Mouse (Mus musculus) B cell, adult (primary cell): Measurements from ENCODE around the gene Efhd2. TPM values are rescaled to one million over a fixed set of nuclear protein-coding genes. Genes with fewer than 3 reads are reported as not detected.

Source experiments
- total RNA-seq: library from RNA; stranded (reverse); gene quantifications from 4 replicates; pipeline ENCODE4 v1.2.4, GENCODE M21; 2023; ENCODE audit not compliant: inconsistent age

Gene Efhd2
- total RNA-seq: 29.3 to 35.3 TPM (median 32.7 TPM) in 4 replicates

DNA sequence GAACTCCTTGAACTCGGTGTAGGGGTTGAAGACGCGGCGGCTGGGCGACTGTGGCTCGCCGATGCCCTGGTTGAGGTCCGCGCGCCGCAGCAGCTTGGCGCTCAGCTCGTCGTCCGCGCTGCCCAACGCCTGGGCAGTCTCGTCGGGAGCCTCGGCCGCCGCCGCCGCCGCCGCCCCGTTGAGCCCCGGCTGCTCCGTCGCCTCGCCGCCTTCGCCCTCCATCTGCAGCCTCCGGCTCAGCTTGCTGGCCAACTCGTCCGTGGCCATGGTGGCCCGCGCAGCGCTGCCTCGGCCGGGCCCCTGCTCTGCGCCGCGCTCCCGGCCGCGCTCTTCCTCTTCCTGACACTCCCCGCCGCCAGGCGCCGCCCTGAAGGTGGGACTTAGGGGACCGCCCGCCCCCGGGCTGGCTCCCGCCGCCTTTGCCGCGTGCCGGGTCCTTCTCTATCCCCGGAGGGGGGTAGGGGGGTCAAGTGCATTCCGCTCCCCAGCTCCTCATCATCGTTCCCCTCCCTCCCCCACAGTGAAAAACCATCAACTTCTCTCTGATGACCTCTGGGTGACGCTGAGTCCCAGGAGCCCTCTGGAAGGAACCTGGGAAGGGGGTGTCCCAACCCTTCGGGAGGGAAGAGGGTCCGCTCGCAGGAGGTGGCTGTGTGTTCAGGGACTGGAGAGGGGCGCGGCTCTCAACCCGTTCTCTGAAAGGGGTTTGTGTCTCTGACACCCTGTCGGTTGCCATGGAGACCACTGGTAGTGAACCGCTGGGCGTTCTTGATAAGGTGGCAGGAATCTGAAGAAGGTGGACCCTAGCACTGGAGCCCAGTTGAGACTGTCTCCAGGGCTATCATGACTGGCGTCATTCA lies at the start of gene Efhd2:
Gene Efhd2 (minus strand): TSS at position 320 of the 860 bp plus-strand sequence.

GRCm38 (mm10) chr4:141845999-141846398 lies 28.7 kb downstream of the Efhd2 start, which contains the start of gene Ctrc:
Ctrc (minus strand) TSS chr4:141846359.

DNA sequence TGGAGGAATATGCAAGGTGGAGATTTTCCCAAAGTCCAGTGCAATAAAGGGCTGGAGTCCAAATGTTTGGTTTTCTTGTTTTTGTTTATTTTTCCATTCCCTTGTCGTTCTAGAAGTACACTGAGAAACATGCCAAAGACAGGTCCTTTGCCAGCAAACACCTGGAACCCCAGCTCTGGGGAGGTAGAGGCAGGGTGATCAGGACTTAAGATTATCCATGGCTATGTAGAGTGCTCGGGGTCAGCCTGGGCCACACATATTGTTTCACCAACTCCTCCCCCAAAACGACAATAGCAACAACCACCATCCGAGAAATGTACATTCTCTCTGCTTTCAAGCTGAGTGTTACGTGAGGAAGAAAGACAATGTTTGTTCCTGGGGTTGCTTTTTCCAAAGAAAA lies 48.7 kb downstream of the Efhd2 start, which contains the start of gene Cela2a:
Gene Cela2a (minus strand): TSS at position 101 of the 400 bp plus-strand sequence.

Other genes with a start within 250 kb of the Efhd2 start
- gene Plekhm2, start 210.0 kb downstream of the Efhd2 start, total RNA-seq: 25.8 to 36.0 TPM (median 34.9 TPM) in 4 replicates
- 1.9 to 14.3 TPM (median 7.9 TPM) in 4 replicates for gene Rsc1a1, start 189.3 kb downstream of the Efhd2 start, total RNA-seq
- gene Ddi2, start 151.5 kb downstream of the Efhd2 start, total RNA-seq: 42.7 to 53.7 TPM (median 45.9 TPM) in 4 replicates
- not detected in 4 replicates for gene Agmat, start 128.2 kb downstream of the Efhd2 start, total RNA-seq
- gene Dnajc16, start 84.0 kb downstream of the Efhd2 start, total RNA-seq: 11.5 to 15.3 TPM (median 12.9 TPM) in 4 replicates
- gene Casp9, start 81.3 kb downstream of the Efhd2 start, total RNA-seq: 22.2 to 28.4 TPM (median 23.2 TPM) in 4 replicates
- 0.57 to 3.9 TPM (median 2.9 TPM) in 3 of 4 replicates, not detected in the other for gene Cela2a, start 48.8 kb downstream of the Efhd2 start, total RNA-seq
- gene Ctrc, start 28.6 kb downstream of the Efhd2 start, total RNA-seq: not detected in 4 replicates
- gene Fhad1, start 140.2 kb upstream of the Efhd2 start, total RNA-seq: not detected in 4 replicates
- 0.45 to 1.3 TPM (median 0.78 TPM) in 4 replicates for gene Tmem51, start 209.4 kb upstream of the Efhd2 start, total RNA-seq